Mouse (Mus musculus) kidney, embryonic 16.5 days (tissue): Measurements from ENCODE around the gene Hunk. TPM values are rescaled to one million over a fixed set of nuclear protein-coding genes. Genes with fewer than 3 reads are reported as not detected.

ENCODE experiments used
- ATAC-seq: fragments of 200-750 bp; cut with Nextera tagmentation; 2 replicates; pipeline ENCODE4 v1.8.0; 2017; ENCODE audit warnings: moderate TSS enrichment; ENCODE audit not compliant: low FRiP score, low TSS enrichment
- H3K27ac ChIP-seq: fragments of 300-500 bp; sonication (generic); 2 replicates; pipeline ENCODE4 v1.5.1; 2014; ENCODE audit warnings: low read length
- H3K27me3 ChIP-seq: fragments of 300-500 bp; sonication (generic); 2 replicates; pipeline ENCODE4 v1.6.1; 2014; ENCODE audit warnings: low read length, control low read depth, mixed read lengths; ENCODE audit not compliant: insufficient read depth
- H3K36me3 ChIP-seq: fragments of 300-500 bp; sonication (generic); 2 replicates; pipeline ENCODE4 v1.6.1; 2014; ENCODE audit warnings: low read length, control low read depth, mixed read lengths; ENCODE audit not compliant: insufficient read depth
- H3K4me1 ChIP-seq: fragments of 300-500 bp; sonication (generic); 2 replicates; pipeline ENCODE4 v1.6.1; 2014; ENCODE audit warnings: low read length, control low read depth, mixed read lengths; ENCODE audit not compliant: insufficient read depth
- H3K4me2 ChIP-seq: fragments of 300-500 bp; sonication (generic); replicated peaks from 2 replicates; pipeline ENCODE4 v1.6.1; 2014; ENCODE audit warnings: low read depth, low read length
- H3K4me3 ChIP-seq: fragments of 300-500 bp; sonication (generic); 2 replicates; pipeline ENCODE4 v1.5.1; 2014; ENCODE audit warnings: mild to moderate bottlenecking, low read length
- H3K9ac ChIP-seq: fragments of 300-500 bp; sonication (generic); replicated peaks from 2 replicates; pipeline ENCODE4 v1.6.1; 2014; ENCODE audit warnings: low read length
- H3K9me3 ChIP-seq: fragments of 300-500 bp; sonication (generic); 2 replicates; pipeline ENCODE4 v1.6.1; 2016; ENCODE audit warnings: low read length, control low read depth
- WGBS: fragments of 180-500 bp; shearing (Covaris S2); extraction: QIAGEN DNeasy Blood & Tissue Kit; methylation state at CpG from one replicate; pipeline ENCODE4 v1.1.7; 2014; 5-methylcytosine and 5-hydroxymethylcytosine counted together
- polyA plus RNA-seq: library from polyadenylated mRNA; unstranded; fragments of >200 nt; fragmentation: Nextera tagmentation; extraction: Ambion mirVana; gene quantifications from 2 replicates; pipeline ENCODE4 v1.2.1, GENCODE M21; 2015

Hunk gene
- polyA plus RNA-seq, 1 experiment from 2014 or later, result 11.3 TPM

DNA sequence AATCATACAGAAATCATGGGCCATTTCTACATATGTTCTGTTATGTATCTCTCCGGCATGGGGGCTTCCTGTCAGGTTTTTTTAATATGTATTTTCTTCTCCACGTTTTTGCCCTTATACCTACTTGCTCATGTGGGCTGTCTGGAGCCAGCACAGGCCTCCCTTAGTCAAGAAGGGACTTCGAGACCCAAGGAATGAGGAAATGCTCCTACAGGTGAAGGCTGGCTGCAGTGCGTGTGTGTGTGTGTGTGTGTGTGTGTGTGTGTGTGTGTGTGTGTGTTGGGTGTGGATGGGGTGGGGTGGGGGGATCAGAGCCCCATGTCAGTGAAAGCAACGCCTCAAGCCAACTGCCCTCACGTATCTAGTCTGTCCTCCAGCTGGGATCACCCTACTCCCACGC lies 16.5 kb downstream of the Hunk start:
- peak; percentile 49; the same call in 1 of the 2 replicates for ATAC-seq
- H3K4me2 ChIP-seq, result no peak overlapping the region
- H3K27ac ChIP-seq, result peak overlapping the region; percentile 54; the same call in 1 of the 2 replicates
- H3K36me3 ChIP-seq, result no peaks in the 10 kb centered on the region
- no peaks in the 10 kb centered on the region for H3K27me3 ChIP-seq
- H3K4me1 ChIP-seq, result peaks cover 55% of the 10 kb centered on the region
- no peak overlapping the region for H3K4me3 ChIP-seq
- WGBS, result 45% methylated on average over 7 of the region's 7 CpGs
- no peaks in the 10 kb centered on the region for H3K9me3 ChIP-seq
- H3K9ac ChIP-seq, result no peak overlapping the region

DNA sequence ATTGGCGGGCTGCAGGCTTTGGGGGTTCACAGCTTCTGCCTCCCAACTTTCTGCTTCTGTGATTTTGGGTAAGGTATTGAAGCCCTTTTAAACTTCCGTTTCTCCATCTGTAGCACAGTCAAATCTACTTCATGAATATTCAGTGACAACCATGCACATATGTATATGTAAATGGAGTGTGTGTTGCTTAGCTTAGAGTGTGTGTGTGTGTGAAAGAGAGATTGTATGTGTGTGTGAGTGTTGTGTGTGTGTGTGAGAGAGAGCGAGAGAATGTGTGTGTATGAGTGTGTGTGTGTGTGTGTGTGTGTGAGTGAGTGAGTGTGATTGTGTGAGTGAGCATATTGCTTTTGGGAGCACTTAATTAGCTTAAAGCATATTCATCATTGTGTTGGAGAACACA lies 19.4 kb downstream of the Hunk start:
- no peaks in the 10 kb centered on the region for H3K9me3 ChIP-seq
- H3K4me1 ChIP-seq, result peaks cover 77% of the 10 kb centered on the region

DNA sequence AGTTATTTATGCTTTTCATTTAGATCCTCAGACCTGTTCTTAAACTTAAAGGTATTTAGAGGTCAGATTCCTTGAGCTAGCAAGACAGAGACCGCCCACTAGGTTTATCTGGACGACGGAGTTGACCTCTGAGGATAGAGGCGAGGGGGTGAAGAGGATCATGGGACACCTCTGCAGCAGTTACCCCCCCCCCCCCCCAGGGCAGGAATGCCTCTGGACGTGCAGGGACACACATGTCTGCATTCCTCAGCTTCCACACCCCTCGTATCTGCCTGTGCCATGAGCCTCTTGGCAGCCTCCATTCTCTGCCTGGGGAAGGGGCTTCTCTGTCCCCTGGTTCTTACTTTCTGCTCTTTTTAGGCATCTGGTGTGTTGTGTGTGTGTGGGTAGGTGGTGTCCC lies 19.8 kb downstream of the Hunk start:
- Histone ChIP-seq H3K36me3 (no peaks in the 10 kb centered on the region), H3K9ac (no peak overlapping the region), H3K4me2 (no peak overlapping the region), H3K27ac (peak overlapping the region; percentile 19; the same call in 1 of the 2 replicates), H3K4me1 (peaks cover 73% of the 10 kb centered on the region), H3K9me3 (no peaks in the 10 kb centered on the region), H3K27me3 (no peaks in the 10 kb centered on the region), H3K4me3 (no peak overlapping the region)
- WGBS, result 26% methylated on average over 5 of the region's 6 CpGs
- ATAC-seq, result peak; percentile 20; the same call in 1 of the 2 replicates

More for the DNA sequence above, 19.4 kb downstream of the Hunk start:
- Histone ChIP-seq H3K36me3 (no peaks in the 10 kb centered on the region), H3K4me3 (no peak overlapping the region), H3K9ac (no peak overlapping the region), H3K27me3 (no peaks in the 10 kb centered on the region), H3K27ac (peak overlapping the region; percentile 45; the same call in 1 of the 2 replicates), H3K4me2 (no peak overlapping the region)
- WGBS, result 75% methylated on average over 3 of the region's 3 CpGs
- ATAC-seq, result no peak

DNA sequence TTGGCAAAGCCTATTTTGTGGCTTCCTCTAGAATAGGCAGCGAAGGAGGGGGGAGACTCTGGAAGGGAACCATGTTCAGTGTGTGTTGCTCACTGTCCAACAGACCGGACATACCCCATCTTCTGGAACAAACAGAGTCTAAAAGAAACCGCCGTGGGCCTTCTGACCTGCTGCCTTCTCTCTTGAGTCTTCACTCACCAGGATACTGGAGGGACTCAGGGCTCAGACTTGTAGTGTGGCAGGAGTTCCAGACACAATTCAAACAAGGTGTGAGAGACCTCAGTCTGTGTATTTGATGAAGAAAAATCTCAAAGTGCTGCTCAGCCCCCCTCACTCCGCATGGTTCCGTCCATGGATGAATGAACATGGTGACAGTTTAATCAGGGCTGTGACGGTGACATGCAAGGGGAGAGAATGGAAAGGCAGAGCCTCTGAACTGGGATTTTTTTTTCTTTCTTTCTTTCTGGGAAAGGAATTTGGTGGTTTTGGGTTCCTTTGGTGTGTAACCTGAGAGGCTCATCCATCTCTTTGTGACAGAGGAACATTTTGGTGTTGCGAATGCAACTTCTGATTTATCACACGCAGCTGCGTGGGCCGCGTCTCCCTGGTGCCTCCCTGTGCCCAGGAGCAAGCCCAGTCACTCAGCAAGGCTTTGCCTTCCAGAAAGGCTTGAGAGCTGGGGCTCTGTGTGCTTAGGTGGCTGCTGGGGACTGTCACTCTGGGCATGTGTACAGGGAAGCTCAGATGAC lies 21.9 kb downstream of the Hunk start:
- no peaks in the 10 kb centered on the region for H3K36me3 ChIP-seq
- no peaks in the 10 kb centered on the region for H3K27me3 ChIP-seq
- peak overlapping the region; percentile 21 for H3K4me2 ChIP-seq
- H3K9me3 ChIP-seq, result no peaks in the 10 kb centered on the region
- WGBS, result 15% methylated on average over 12 of the region's 12 CpGs
- ATAC-seq, result peak; percentile 70
- peaks cover 70% of the 10 kb centered on the region for H3K4me1 ChIP-seq
- no peak overlapping the region for H3K4me3 ChIP-seq
- H3K9ac ChIP-seq, result peak overlapping the region; percentile 40
- peak overlapping the region; percentile 87 for H3K27ac ChIP-seq

DNA sequence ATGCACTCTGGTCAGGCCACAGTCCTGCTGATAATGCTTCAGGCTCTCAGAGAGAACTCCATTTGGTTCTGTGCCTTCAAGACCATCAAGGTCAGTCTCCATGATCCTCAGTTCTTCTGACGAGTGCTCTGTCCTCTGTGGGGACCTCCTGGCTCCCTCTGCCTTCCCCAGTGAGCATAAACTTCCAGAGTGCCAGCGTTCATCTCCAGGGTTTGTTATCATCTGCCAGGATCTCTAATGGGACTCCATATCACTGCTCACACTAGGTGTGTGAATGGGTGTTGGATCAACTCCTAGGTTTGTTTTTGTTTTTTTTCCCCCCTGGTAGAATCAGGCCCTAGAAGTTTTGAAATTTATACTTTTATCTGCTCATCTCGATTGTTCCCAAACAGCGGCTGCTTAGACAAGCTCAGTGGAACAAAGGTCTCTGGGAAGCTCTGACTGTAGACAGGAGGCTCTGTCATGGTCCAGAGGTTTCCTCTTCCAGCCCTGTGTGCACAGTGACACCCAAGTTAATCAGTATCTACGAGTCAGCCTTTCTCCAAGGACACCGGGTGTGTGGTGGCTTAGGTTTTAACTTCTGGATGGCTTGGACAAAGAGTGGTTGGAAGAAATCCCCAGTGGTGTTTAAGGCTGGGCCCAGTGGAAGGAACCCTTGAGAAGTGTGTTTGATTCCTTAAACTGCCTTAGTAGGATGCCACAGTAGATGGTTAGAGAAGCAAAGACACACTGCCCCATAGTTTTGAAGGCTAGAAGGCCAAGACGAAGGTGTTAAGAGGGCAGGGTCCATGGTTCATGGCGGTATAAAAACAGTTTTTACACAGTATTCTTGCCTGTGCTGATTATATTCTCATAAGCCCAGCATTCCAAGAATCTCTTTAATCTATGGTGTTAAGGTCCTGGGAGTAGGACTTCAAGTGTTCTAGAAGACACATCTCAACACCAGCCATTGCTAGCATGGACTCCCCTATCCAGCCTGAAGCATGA lies 26.6 kb downstream of the Hunk start:
- Histone ChIP-seq H3K4me2 (0 out of 2 replicates have a peak overlapping the region, but pooled peaks have one; percentile 10), H3K4me3 (no peak overlapping the region), H3K9me3 (peaks cover 4% of the 10 kb centered on the region; the same call in 1 of the 2 replicates), H3K27me3 (no peaks in the 10 kb centered on the region), H3K9ac (no peak overlapping the region), H3K36me3 (peaks cover 10% of the 10 kb centered on the region; the same call in 1 of the 2 replicates), H3K4me1 (peaks cover 47% of the 10 kb centered on the region), H3K27ac (peak overlapping the region; percentile 90)
- WGBS, result 56% methylated on average over 8 of the region's 8 CpGs
- peak; percentile 93 for ATAC-seq

- H3K4me2 ChIP-seq, result no peak overlapping the region
- ATAC-seq, result no peak
- no peaks in the 10 kb centered on the region for H3K27me3 ChIP-seq
- peaks cover 10% of the 10 kb centered on the region; the same call in 1 of the 2 replicates for H3K36me3 ChIP-seq
- H3K4me1 ChIP-seq, result peaks cover 59% of the 10 kb centered on the region
- no peak overlapping the region for H3K27ac ChIP-seq
- peaks cover 4% of the 10 kb centered on the region; the same call in 1 of the 2 replicates for H3K9me3 ChIP-seq
- no peak overlapping the region for H3K9ac ChIP-seq
- no peak overlapping the region for H3K4me3 ChIP-seq
These were observed 30.8 kb downstream of the Hunk start for GRCm38 (mm10) chr16:90416621-90417020.

DNA sequence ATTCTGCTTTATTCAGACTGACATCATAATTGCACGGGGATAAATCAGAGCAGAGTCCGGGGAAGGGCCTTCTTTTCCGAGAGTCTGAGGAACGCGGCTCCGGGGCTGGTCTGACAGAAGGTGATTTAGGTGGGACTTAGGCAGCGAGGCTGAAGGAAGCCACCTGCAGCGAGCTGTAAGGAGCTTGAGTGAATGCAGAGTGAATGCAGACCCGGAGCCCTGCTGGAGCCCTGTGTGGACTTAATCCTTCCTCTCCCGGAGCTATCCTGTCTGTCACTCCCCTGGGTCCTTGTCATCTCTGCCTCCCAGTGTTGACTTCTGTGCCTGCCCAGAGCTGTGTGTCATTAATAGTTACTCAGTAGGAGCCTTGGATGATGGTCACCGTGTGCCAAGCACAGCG lies 32.8 kb downstream of the Hunk start:
- ATAC-seq, result peak; percentile 75
- peak overlapping the region; percentile 19; the same call in 1 of the 2 replicates for H3K4me2 ChIP-seq
- 2% methylated on average over 12 of the region's 12 CpGs for WGBS

GRCm38 (mm10) chr16:90421145-90421544 lies 35.3 kb downstream of the Hunk start:
- 11% methylated on average over 7 of the region's 7 CpGs for WGBS
- H3K27me3 ChIP-seq, result no peaks in the 10 kb centered on the region
- no peaks in the 10 kb centered on the region for H3K36me3 ChIP-seq
- peak overlapping the region; percentile 17 for H3K4me2 ChIP-seq
- no peak overlapping the region; the same call in 1 of the 2 replicates for H3K9ac ChIP-seq
- peak; percentile 36; the same call in 1 of the 2 replicates for ATAC-seq
- H3K27ac ChIP-seq, result peak overlapping the region; percentile 84
- no peak overlapping the region for H3K4me3 ChIP-seq
- peaks cover 86% of the 10 kb centered on the region for H3K4me1 ChIP-seq
- H3K9me3 ChIP-seq, result 0 out of 2 replicates have a peak, but pooled peaks cover 4% of the 10 kb centered on the region

More for the DNA sequence above, 32.8 kb downstream of the Hunk start:
- Histone ChIP-seq H3K4me3 (no peak overlapping the region), H3K9me3 (peaks cover 4% of the 10 kb centered on the region; the same call in 1 of the 2 replicates), H3K36me3 (peaks cover 5% of the 10 kb centered on the region; the same call in 1 of the 2 replicates), H3K4me1 (peaks cover 62% of the 10 kb centered on the region), H3K27me3 (no peaks in the 10 kb centered on the region), H3K9ac (no peak overlapping the region), H3K27ac (peak overlapping the region; percentile 54)

DNA sequence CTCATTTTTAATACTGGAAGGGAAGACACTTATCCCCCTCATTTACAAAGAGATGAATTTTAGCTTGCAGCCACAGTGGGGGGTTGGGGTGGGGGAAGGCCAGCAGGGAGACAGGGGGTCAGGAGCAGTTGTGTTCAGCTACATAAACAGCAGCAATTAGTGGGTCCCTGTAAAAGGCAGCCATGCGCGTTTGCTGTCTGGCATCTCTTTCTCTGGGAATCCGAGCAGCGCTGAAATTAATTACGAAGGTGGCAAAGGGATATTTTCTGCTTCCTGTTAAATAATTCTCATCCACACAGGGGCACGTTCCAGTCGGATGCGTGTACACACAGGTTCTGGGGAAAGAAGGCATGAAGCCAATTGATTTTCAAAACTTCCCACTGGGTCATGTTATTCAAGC lies 35.7 kb downstream of the Hunk start:
- Histone ChIP-seq H3K27ac (peak overlapping the region; percentile 84), H3K4me3 (no peak overlapping the region), H3K9ac (no peak overlapping the region; the same call in 1 of the 2 replicates), H3K27me3 (no peaks in the 10 kb centered on the region), H3K36me3 (no peaks in the 10 kb centered on the region), H3K4me1 (peaks cover 86% of the 10 kb centered on the region), H3K4me2 (peak overlapping the region; percentile 17), H3K9me3 (0 out of 2 replicates have a peak, but pooled peaks cover 1% of the 10 kb centered on the region)
- no peak for ATAC-seq
- 5% methylated on average over 8 of the region's 8 CpGs for WGBS
